Mouse (Mus musculus): ENCODE results near the gene Zfp366. TPM values are rescaled to one million over a fixed set of nuclear protein-coding genes. Genes with fewer than 3 reads are reported as not detected.

Gene Zfp366
- polyA plus RNA-seq, 1 experiment from 2014 or later = 0.11 TPM

GRCm38 (mm10) chr13:99256916-99257315 lies 72.3 kb downstream of the Zfp366 start:
- Histone ChIP-seq H3K27me3 (ENCODE audit: control insufficient read depth, insufficient read depth, low read length) (no peaks in the 10 kb centered on the region), H3K9me3 (replicated peaks; ENCODE audit: control insufficient read depth, low read length) (0 out of 2 replicates have a peak, but pooled peaks cover 2% of the 10 kb centered on the region), H3K36me3 (ENCODE audit: control insufficient read depth, insufficient read depth, low read length) (no peaks in the 10 kb centered on the region), H3K27ac (ENCODE audit: low read depth, low read length) (no peak overlapping the region), H3K4me2 (no peak overlapping the region), H3K4me3 (ENCODE audit: low read depth, low read length) (no peak overlapping the region), H3K4me1 (ENCODE audit: control insufficient read depth, insufficient read depth, low read length) (no peaks in the 10 kb centered on the region), H3K9ac (ENCODE audit: low read depth, low read length) (no peak overlapping the region)
- ATAC-seq (replicated peaks; ENCODE audit: insufficient number of reproducible peaks, low FRiP score, low TSS enrichment) = no peak
- WGBS (ENCODE audit: insufficient replicate concordance) = 80% methylated on average over 4 of the region's 4 CpGs

- Histone ChIP-seq H3K27ac (ENCODE audit: low read depth, low read length) (no peak overlapping the region), H3K4me1 (ENCODE audit: control insufficient read depth, insufficient read depth, low read length) (no peaks in the 10 kb centered on the region), H3K9ac (ENCODE audit: low read depth, low read length) (no peak overlapping the region), H3K4me3 (ENCODE audit: low read depth, low read length) (no peak overlapping the region), H3K36me3 (ENCODE audit: control insufficient read depth, insufficient read depth, low read length) (no peaks in the 10 kb centered on the region), H3K27me3 (ENCODE audit: control insufficient read depth, insufficient read depth, low read length) (no peaks in the 10 kb centered on the region), H3K9me3 (replicated peaks; ENCODE audit: control insufficient read depth, low read length) (no peaks in the 10 kb centered on the region), H3K4me2 (no peak overlapping the region)
- WGBS (ENCODE audit: insufficient replicate concordance) = 86% methylated on average over 3 of the region's 3 CpGs
- ATAC-seq (replicated peaks; ENCODE audit: insufficient number of reproducible peaks, low FRiP score, low TSS enrichment) = no peak
Measured at GRCm38 (mm10) chr13:99258677-99259076, 74.1 kb downstream of the Zfp366 start.

GRCm38 (mm10) chr13:99259502-99260174 lies 75.0 kb downstream of the Zfp366 start:
- no peak for ATAC-seq (replicated peaks; ENCODE audit: insufficient number of reproducible peaks, low FRiP score, low TSS enrichment)
- no peak overlapping the region for H3K27ac ChIP-seq (ENCODE audit: low read depth, low read length)
- no peak overlapping the region for H3K4me3 ChIP-seq (ENCODE audit: low read depth, low read length)
- 74% methylated on average over 15 of the region's 15 CpGs for WGBS (ENCODE audit: insufficient replicate concordance)
- no peak overlapping the region for H3K4me2 ChIP-seq
- H3K4me1 ChIP-seq (ENCODE audit: control insufficient read depth, insufficient read depth, low read length) = no peaks in the 10 kb centered on the region
- no peak overlapping the region for H3K9ac ChIP-seq (ENCODE audit: low read depth, low read length)
- H3K9me3 ChIP-seq (replicated peaks; ENCODE audit: control insufficient read depth, low read length) = no peaks in the 10 kb centered on the region
- no peaks in the 10 kb centered on the region for H3K27me3 ChIP-seq (ENCODE audit: control insufficient read depth, insufficient read depth, low read length)
- no peaks in the 10 kb centered on the region for H3K36me3 ChIP-seq (ENCODE audit: control insufficient read depth, insufficient read depth, low read length)

DNA sequence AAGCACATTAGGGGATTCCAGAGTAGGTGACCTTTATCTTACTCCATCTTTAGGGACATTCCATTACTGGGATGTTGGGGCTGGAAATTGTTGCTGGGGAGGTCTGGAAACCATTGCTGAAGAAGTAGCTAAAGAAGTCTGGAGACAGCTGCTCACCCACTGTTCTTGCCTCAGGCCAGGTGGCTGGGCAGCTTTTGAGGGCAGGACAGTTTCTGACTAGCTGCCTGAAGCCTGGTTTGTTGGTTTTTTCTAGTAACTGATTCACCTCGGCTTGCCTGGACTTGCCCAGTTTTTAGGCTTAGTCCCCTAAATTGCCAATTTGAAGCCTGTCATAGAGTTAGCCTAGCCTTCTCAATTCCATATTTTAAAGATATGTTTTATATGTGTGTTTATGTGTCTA lies 77.8 kb downstream of the Zfp366 start:
- Histone ChIP-seq H3K9ac (ENCODE audit: low read depth, low read length) (no peak overlapping the region), H3K27ac (ENCODE audit: low read depth, low read length) (no peak overlapping the region), H3K4me3 (ENCODE audit: low read depth, low read length) (no peak overlapping the region), H3K4me2 (no peak overlapping the region), H3K9me3 (replicated peaks; ENCODE audit: control insufficient read depth, low read length) (no peaks in the 10 kb centered on the region), H3K4me1 (ENCODE audit: control insufficient read depth, insufficient read depth, low read length) (no peaks in the 10 kb centered on the region), H3K36me3 (ENCODE audit: control insufficient read depth, insufficient read depth, low read length) (no peaks in the 10 kb centered on the region), H3K27me3 (ENCODE audit: control insufficient read depth, insufficient read depth, low read length) (no peaks in the 10 kb centered on the region)
- no peak for ATAC-seq (replicated peaks; ENCODE audit: insufficient number of reproducible peaks, low FRiP score, low TSS enrichment)
- 63% methylated on average over 1 of the region's 1 CpGs for WGBS (ENCODE audit: insufficient replicate concordance)

DNA sequence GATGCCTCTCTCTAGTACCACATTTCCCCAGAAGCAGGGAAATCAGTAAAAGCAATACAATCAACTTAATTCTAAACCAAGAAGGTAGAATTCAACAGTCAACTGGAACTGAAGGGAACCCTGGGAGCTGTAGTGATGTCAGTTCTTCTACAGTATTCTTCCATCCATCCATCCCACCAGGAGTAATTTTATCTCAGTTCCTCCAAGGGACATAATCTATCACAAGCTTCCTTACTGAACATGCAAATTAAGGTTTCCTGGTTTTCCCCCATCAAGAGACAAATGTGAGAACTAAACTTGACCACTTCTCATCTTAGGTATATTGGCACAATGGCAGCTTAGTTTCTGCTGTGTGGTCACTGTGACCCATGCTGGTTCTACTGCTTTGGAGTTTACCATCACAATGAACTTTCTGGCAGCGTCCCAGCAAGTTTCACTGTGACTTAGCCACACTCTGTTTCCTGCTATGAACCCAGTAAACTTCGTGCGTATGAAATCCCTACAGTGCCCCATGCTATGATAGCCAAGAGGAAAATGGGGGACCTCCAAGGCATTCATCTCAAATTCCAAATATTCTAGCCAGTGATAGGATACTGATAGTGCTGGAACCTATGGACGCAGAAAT lies 78.6 kb downstream of the Zfp366 start:
- WGBS (ENCODE audit: insufficient replicate concordance) = 81% methylated on average over 4 of the region's 4 CpGs
- no peaks in the 10 kb centered on the region for H3K9me3 ChIP-seq (replicated peaks; ENCODE audit: control insufficient read depth, low read length)
- no peak for ATAC-seq (replicated peaks; ENCODE audit: insufficient number of reproducible peaks, low FRiP score, low TSS enrichment)
- no peaks in the 10 kb centered on the region for H3K36me3 ChIP-seq (ENCODE audit: control insufficient read depth, insufficient read depth, low read length)
- no peak overlapping the region for H3K4me3 ChIP-seq (ENCODE audit: low read depth, low read length)
- H3K27me3 ChIP-seq (ENCODE audit: control insufficient read depth, insufficient read depth, low read length) = no peaks in the 10 kb centered on the region
- H3K4me2 ChIP-seq = no peak overlapping the region
- no peaks in the 10 kb centered on the region for H3K4me1 ChIP-seq (ENCODE audit: control insufficient read depth, insufficient read depth, low read length)
- no peak overlapping the region for H3K9ac ChIP-seq (ENCODE audit: low read depth, low read length)
- no peak overlapping the region for H3K27ac ChIP-seq (ENCODE audit: low read depth, low read length)

- ATAC-seq (replicated peaks; ENCODE audit: insufficient number of reproducible peaks, low FRiP score, low TSS enrichment) = no peak
- 49% methylated on average over 6 of the region's 6 CpGs for WGBS (ENCODE audit: insufficient replicate concordance)
Measured at GRCm38 (mm10) chr13:99264483-99264882, 79.9 kb downstream of the Zfp366 start.

DNA sequence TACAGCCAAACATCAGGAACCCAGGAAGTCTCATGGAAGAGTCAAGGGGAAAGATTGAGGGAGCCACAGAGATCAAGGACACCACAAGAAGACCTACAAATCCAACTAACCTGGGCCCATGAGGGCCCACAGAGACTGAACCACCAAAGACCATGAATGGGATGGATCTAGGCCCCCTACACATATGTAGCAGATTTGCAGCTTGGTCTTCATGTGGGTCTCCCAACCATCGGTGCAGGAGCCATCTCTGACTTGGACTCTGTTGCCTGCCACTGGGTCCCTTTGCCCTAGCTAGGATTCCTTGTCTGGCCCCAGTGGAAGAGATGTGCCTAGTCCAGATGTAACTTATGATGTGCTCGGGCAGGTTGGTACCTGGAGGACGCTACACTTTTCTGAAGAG lies 87.4 kb downstream of the Zfp366 start:
- no peak for ATAC-seq (replicated peaks; ENCODE audit: insufficient number of reproducible peaks, low FRiP score, low TSS enrichment)
- Histone ChIP-seq H3K36me3 (ENCODE audit: control insufficient read depth, insufficient read depth, low read length) (no peaks in the 10 kb centered on the region), H3K4me3 (ENCODE audit: low read depth, low read length) (no peak overlapping the region), H3K4me1 (ENCODE audit: control insufficient read depth, insufficient read depth, low read length) (no peaks in the 10 kb centered on the region), H3K9ac (ENCODE audit: low read depth, low read length) (no peak overlapping the region), H3K27ac (ENCODE audit: low read depth, low read length) (no peak overlapping the region), H3K27me3 (ENCODE audit: control insufficient read depth, insufficient read depth, low read length) (no peaks in the 10 kb centered on the region), H3K9me3 (replicated peaks; ENCODE audit: control insufficient read depth, low read length) (0 out of 2 replicates have a peak, but pooled peaks cover 2% of the 10 kb centered on the region), H3K4me2 (no peak overlapping the region)
- 93% methylated on average over 3 of the region's 3 CpGs for whole genome bisulfite sequencing (ENCODE audit: insufficient replicate concordance)

More at GRCm38 (mm10) chr13:99264483-99264882, 79.9 kb downstream of the Zfp366 start:
- no peak overlapping the region for H3K27ac ChIP-seq (ENCODE audit: low read depth, low read length)
- H3K9me3 ChIP-seq (replicated peaks; ENCODE audit: control insufficient read depth, low read length) = no peaks in the 10 kb centered on the region
- no peak overlapping the region for H3K9ac ChIP-seq (ENCODE audit: low read depth, low read length)
- no peak overlapping the region for H3K4me3 ChIP-seq (ENCODE audit: low read depth, low read length)
- no peaks in the 10 kb centered on the region for H3K36me3 ChIP-seq (ENCODE audit: control insufficient read depth, insufficient read depth, low read length)
- no peaks in the 10 kb centered on the region for H3K27me3 ChIP-seq (ENCODE audit: control insufficient read depth, insufficient read depth, low read length)
- H3K4me2 ChIP-seq = no peak overlapping the region
- H3K4me1 ChIP-seq (ENCODE audit: control insufficient read depth, insufficient read depth, low read length) = no peaks in the 10 kb centered on the region

- no peak overlapping the region for H3K9ac ChIP-seq (ENCODE audit: low read depth, low read length)
- H3K27ac ChIP-seq (ENCODE audit: low read depth, low read length) = no peak overlapping the region
- no peaks in the 10 kb centered on the region for H3K27me3 ChIP-seq (ENCODE audit: control insufficient read depth, insufficient read depth, low read length)
- peaks cover 3% of the 10 kb centered on the region; the same call in 1 of the 2 replicates for H3K4me1 ChIP-seq (ENCODE audit: control insufficient read depth, insufficient read depth, low read length)
- H3K36me3 ChIP-seq (ENCODE audit: control insufficient read depth, insufficient read depth, low read length) = no peaks in the 10 kb centered on the region
- no peak for ATAC-seq (replicated peaks; ENCODE audit: insufficient number of reproducible peaks, low FRiP score, low TSS enrichment)
- no peak overlapping the region for H3K4me2 ChIP-seq
- 0 out of 2 replicates have a peak, but pooled peaks cover 2% of the 10 kb centered on the region for H3K9me3 ChIP-seq (replicated peaks; ENCODE audit: control insufficient read depth, low read length)
- WGBS (ENCODE audit: insufficient replicate concordance) = 87% methylated on average over 3 of the region's 3 CpGs
- no peak overlapping the region for H3K4me3 ChIP-seq (ENCODE audit: low read depth, low read length)
Measured at GRCm38 (mm10) chr13:99277521-99277920, 92.9 kb downstream of the Zfp366 start.

GRCm38 (mm10) chr13:99278511-99278910 lies 93.9 kb downstream of the Zfp366 start:
- Histone ChIP-seq H3K4me1 (ENCODE audit: control insufficient read depth, insufficient read depth, low read length) (peaks cover 3% of the 10 kb centered on the region; the same call in 1 of the 2 replicates), H3K9me3 (replicated peaks; ENCODE audit: control insufficient read depth, low read length) (no peaks in the 10 kb centered on the region), H3K27me3 (ENCODE audit: control insufficient read depth, insufficient read depth, low read length) (no peaks in the 10 kb centered on the region), H3K4me2 (no peak overlapping the region), H3K4me3 (ENCODE audit: low read depth, low read length) (no peak overlapping the region), H3K9ac (ENCODE audit: low read depth, low read length) (no peak overlapping the region), H3K27ac (ENCODE audit: low read depth, low read length) (no peak overlapping the region), H3K36me3 (ENCODE audit: control insufficient read depth, insufficient read depth, low read length) (no peaks in the 10 kb centered on the region)
- no peak for ATAC-seq (replicated peaks; ENCODE audit: insufficient number of reproducible peaks, low FRiP score, low TSS enrichment)
- WGBS (ENCODE audit: insufficient replicate concordance) = 71% methylated on average over 6 of the region's 6 CpGs
